Mouse (Mus musculus) C2C12 (cell line): ENCODE measurements at regions not wholly inside any gene's neighbourhood (a gene's known extent, or its start where the extent isn't known, plus 50 kb on each side); places are given as distances from the start of the nearest gene placed in this dataset.
A peak's percentile ranks its signal among the peaks of the same experiment; 100 is the strongest.

Experiments used
- H3K27me3 ChIP-seq: one replicate; pipeline ENCODE4 v1.6.1; 2011; ENCODE audit not compliant: control insufficient read depth, insufficient read depth, insufficient read length
- H3K36me3 ChIP-seq: one replicate; pipeline ENCODE4 v1.6.1; 2011; ENCODE audit not compliant: control insufficient read depth, insufficient read depth
- H3K4me3 ChIP-seq: one replicate; pipeline ENCODE4 v1.5.1; 2011; ENCODE audit warnings: mild to moderate bottlenecking, control low read depth; ENCODE audit not compliant: poor library complexity, insufficient read depth, severe bottlenecking
- H3K79me2 ChIP-seq: one replicate; pipeline ENCODE4 v1.6.1; 2011; ENCODE audit not compliant: control insufficient read depth, insufficient read depth
- H3K79me3 ChIP-seq: one replicate; pipeline ENCODE4 v1.6.1; 2011; ENCODE audit warnings: low read depth, control low read depth
- H3ac ChIP-seq: one replicate; pipeline ENCODE3; 2011; ENCODE audit warnings: low read depth; ENCODE audit not compliant: control insufficient read depth, insufficient read length
- CEBPB ChIP-seq: IDR thresholded peaks from one replicate; pipeline ENCODE4 v1.6.1; 2011; ENCODE audit warnings: low read depth, mild to moderate bottlenecking, control low read depth, moderate library complexity
- CTCF ChIP-seq: IDR thresholded peaks from one replicate; pipeline ENCODE4 v1.5.1; 2011; ENCODE audit not compliant: control insufficient read depth, insufficient read depth, insufficient read length
- FOSL1 ChIP-seq: IDR thresholded peaks from one replicate; pipeline ENCODE4 v1.8.0; 2011; ENCODE audit warnings: mild to moderate bottlenecking, low read length; ENCODE audit not compliant: poor library complexity, insufficient read depth, severe bottlenecking
- MAX ChIP-seq: IDR thresholded peaks from one replicate; pipeline ENCODE4 v1.6.1; 2011; ENCODE audit warnings: mild to moderate bottlenecking, control low read depth
- MYOD1 ChIP-seq: IDR thresholded peaks from one replicate; pipeline ENCODE4 v1.6.1; 2011; ENCODE audit warnings: low read depth; ENCODE audit not compliant: control insufficient read depth, insufficient read length
- MYOG ChIP-seq: IDR thresholded peaks from one replicate; pipeline ENCODE4 v1.6.1; 2011; ENCODE audit not compliant: control insufficient read depth, insufficient read length; ENCODE audit errors: extremely low read depth
- USF1 ChIP-seq: IDR thresholded peaks from one replicate; pipeline ENCODE4 v1.6.1; 2011; ENCODE audit warnings: low read depth, mild to moderate bottlenecking, control low read depth, moderate library complexity

- Histone ChIP-seq H3K4me3 (no peak overlapping the region), H3K79me3 (no peaks in the 10 kb centered on the region), H3ac (no peak overlapping the region), H3K36me3 (no peaks in the 10 kb centered on the region), H3K27me3 (no peaks in the 10 kb centered on the region), H3K79me2 (no peaks in the 10 kb centered on the region)
- no peak for TF ChIP-seq MAX
Observed at GRCm38 (mm10) chr11:112137401-112138020, 644.5 kb upstream of the Sox9 start.

- no peak for TF ChIP-seq USF1
- no peak for TF ChIP-seq MYOG
- TF ChIP-seq MYOD1 = no peak
- no peak for TF ChIP-seq MAX
- no peak for TF ChIP-seq CTCF
- TF ChIP-seq CEBPB = no peak
- no peak for TF ChIP-seq FOSL1
- no peak overlapping the region for H3ac ChIP-seq
- no peaks in the 10 kb centered on the region for H3K79me3 ChIP-seq
- no peaks in the 10 kb centered on the region for H3K27me3 ChIP-seq
- H3K79me2 ChIP-seq = no peaks in the 10 kb centered on the region
- H3K36me3 ChIP-seq = no peaks in the 10 kb centered on the region
- H3K4me3 ChIP-seq = no peak overlapping the region
Observed at GRCm38 (mm10) chr11:112140058-112140457, 642.0 kb upstream of the Sox9 start.

GRCm38 (mm10) chr11:112140495-112140894 lies 641.5 kb upstream of the Sox9 start:
- no peaks in the 10 kb centered on the region for H3K79me2 ChIP-seq
- H3K27me3 ChIP-seq = no peaks in the 10 kb centered on the region
- no peaks in the 10 kb centered on the region for H3K79me3 ChIP-seq
- H3K4me3 ChIP-seq = no peak overlapping the region
- TF ChIP-seq FOSL1 (no peak), MYOD1 (no peak), USF1 (no peak), MAX (no peak), CEBPB (no peak), MYOG (no peak), CTCF (no peak)
- no peaks in the 10 kb centered on the region for H3K36me3 ChIP-seq
- no peak overlapping the region for H3ac ChIP-seq

DNA sequence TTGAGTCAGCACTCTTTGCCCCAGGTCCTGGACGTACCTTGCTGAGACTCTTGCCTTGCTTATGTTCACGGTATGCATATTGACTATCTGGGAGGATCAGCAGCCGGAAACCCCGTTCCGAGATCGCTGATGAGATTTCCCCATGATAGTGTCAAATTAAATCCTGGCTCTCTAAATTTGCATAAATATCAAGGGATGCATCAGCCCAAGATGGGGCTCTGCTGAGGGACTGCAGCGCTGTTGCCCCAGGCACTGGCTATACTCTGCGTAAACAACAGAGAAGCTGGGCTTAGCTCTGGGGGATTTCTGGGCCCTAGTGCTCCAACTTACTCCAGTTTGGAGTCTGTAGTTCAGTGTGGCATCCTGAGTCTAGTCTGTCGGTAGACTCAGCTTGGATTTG lies 641.1 kb upstream of the Sox9 start:
- H3K79me3 ChIP-seq = no peaks in the 10 kb centered on the region
- H3K4me3 ChIP-seq = no peak overlapping the region
- no peaks in the 10 kb centered on the region for H3K79me2 ChIP-seq
- no peaks in the 10 kb centered on the region for H3K27me3 ChIP-seq
- no peak overlapping the region for H3ac ChIP-seq
- no peak for TF ChIP-seq FOSL1
- TF ChIP-seq USF1 = no peak
- TF ChIP-seq MYOG = no peak
- no peak for TF ChIP-seq CEBPB
- no peak for TF ChIP-seq MAX
- no peak for TF ChIP-seq MYOD1
- TF ChIP-seq CTCF = no peak
- no peaks in the 10 kb centered on the region for H3K36me3 ChIP-seq

GRCm38 (mm10) chr11:112152051-112152450 lies 630.0 kb upstream of the Sox9 start:
- H3K4me3 ChIP-seq = no peak overlapping the region
- TF ChIP-seq MYOD1 (no peak), CEBPB (peak; percentile 69), MYOG (no peak), CTCF (no peak)
- no peaks in the 10 kb centered on the region for H3K79me2 ChIP-seq
- no peaks in the 10 kb centered on the region for H3K27me3 ChIP-seq
- no peak overlapping the region for H3ac ChIP-seq
- H3K36me3 ChIP-seq = no peaks in the 10 kb centered on the region
- no peaks in the 10 kb centered on the region for H3K79me3 ChIP-seq

GRCm38 (mm10) chr11:112153198-112153597 lies 628.8 kb upstream of the Sox9 start:
- no peaks in the 10 kb centered on the region for H3K36me3 ChIP-seq
- H3K27me3 ChIP-seq = no peaks in the 10 kb centered on the region
- TF ChIP-seq FOSL1 (no peak), USF1 (no peak), MYOG (no peak), CEBPB (no peak), CTCF (no peak), MAX (no peak), MYOD1 (no peak)
- H3K79me2 ChIP-seq = no peaks in the 10 kb centered on the region
- no peak overlapping the region for H3K4me3 ChIP-seq
- no peak overlapping the region for H3ac ChIP-seq
- H3K79me3 ChIP-seq = no peaks in the 10 kb centered on the region
